Mouse (Mus musculus) midbrain, embryonic 10.5 days (tissue): Measurements from ENCODE around the gene Defb43. TPM values are rescaled to one million over a fixed set of nuclear protein-coding genes. Genes with fewer than 3 reads are reported as not detected.

Experiments
- polyA plus RNA-seq: library from polyadenylated mRNA; unstranded; fragments of >200 nt; fragmentation: Nextera tagmentation; extraction: Ambion mirVana; gene quantifications from 2 replicates; pipeline ENCODE4 v1.2.1, GENCODE M21; 2016

Gene Defb43
- polyA plus RNA-seq, 1 experiment from 2014 or later = not detected

Other genes with a start within 250 kb of the Defb43 start
- gene Wdfy2, start 174.1 kb upstream of the Defb43 start, polyA plus RNA-seq = 14.8 and 15.5 TPM in 2 replicates
- not detected in 2 replicates for gene Defb48, start 27.3 kb upstream of the Defb43 start, polyA plus RNA-seq
- not detected in 2 replicates for gene Defb47, start 13.7 kb upstream of the Defb43 start, polyA plus RNA-seq
- not detected in 2 replicates for gene Defb42, start 35.2 kb downstream of the Defb43 start, polyA plus RNA-seq
- not detected in 2 replicates for gene Defb30, start 38.2 kb downstream of the Defb43 start, polyA plus RNA-seq